Mouse (Mus musculus) testis, adult 2 months (tissue): ENCODE data around the gene Sacm1l.

ENCODE experiments used
- CTCF ChIP-seq: fragments of 200-500 bp; IDR thresholded peaks from 2 replicates; pipeline ENCODE4 v1.5.1; 2012; ENCODE audit warnings: low read depth, mild to moderate bottlenecking, inconsistent platforms, low read length, moderate library complexity; ENCODE audit not compliant: control insufficient read depth, insufficient read depth, insufficient replicate concordance
- POLR2A ChIP-seq: fragments of 200-500 bp; IDR thresholded peaks from 2 replicates; pipeline ENCODE4 v1.6.1; 2012; ENCODE audit warnings: low read depth, mild to moderate bottlenecking, inconsistent platforms, low read length, moderate library complexity; ENCODE audit not compliant: control insufficient read depth

DNA sequence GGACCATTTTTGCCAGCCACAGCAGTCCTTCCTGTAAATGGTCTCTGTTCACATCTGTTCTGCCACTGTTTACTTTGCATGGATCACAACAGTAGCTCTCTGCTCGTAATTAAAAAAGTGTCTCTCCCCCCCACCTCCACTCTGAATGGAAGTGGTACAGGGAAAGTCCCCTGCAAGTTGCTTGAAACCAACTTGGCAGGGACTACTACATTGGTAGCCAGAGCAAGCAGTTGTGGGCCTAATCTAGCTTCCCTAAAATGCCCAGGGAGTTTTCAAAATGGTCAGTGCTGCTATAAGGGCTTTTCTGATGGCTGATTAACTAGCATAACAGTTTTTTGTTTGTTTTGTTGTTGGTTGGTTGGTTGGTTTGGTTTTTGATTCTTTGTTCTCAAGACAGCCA, 9.5 kb downstream of the Sacm1l start:
- TF ChIP-seq POLR2A = no peak
- TF ChIP-seq CTCF = no peak
